Mouse (Mus musculus) small intestine, adult 2 months (tissue): ENCODE measurements around the gene Get4.

ENCODE experiments used
- CTCF ChIP-seq: fragments of 200-500 bp; IDR thresholded peaks from 2 replicates; pipeline ENCODE4 v1.5.1; 2012; ENCODE audit warnings: low read depth, mild to moderate bottlenecking, control low read depth, inconsistent platforms, low read length, moderate library complexity, mixed read lengths; ENCODE audit not compliant: insufficient replicate concordance, insufficient read length; ENCODE audit errors: extremely low read depth
- POLR2A ChIP-seq: fragments of 200-500 bp; IDR thresholded peaks from 2 replicates; pipeline ENCODE4 v1.6.1; 2012; ENCODE audit warnings: low read depth, mild to moderate bottlenecking, control low read depth, inconsistent platforms, low read length, moderate library complexity

DNA sequence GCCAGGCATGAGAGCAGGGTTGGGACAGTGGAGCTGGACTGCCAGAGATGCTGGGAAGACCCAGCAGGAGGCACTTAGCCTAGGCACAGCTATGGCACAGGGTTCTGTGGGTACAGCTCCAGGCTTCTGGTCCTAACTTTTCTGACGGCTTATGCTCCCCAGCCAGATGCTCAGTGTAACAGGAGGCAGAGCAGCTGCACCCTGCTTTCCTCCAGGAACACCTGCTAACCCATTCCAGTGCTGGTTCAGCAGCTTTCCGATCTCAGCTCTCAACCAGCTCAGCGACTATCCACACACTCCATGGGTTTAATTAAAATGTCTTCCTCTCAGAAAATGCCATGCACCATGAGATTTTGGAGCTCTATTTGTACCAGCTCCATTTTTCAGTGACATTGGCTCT, 35.4 kb upstream of the Get4 start:
- no peak for TF ChIP-seq CTCF
- TF ChIP-seq POLR2A, result no peak
